Mouse (Mus musculus) bone marrow macrophage, adult 2 months (primary cell): ENCODE results near the gene Ube2d1.

ENCODE experiments used
- CTCF ChIP-seq: IDR thresholded peaks from 2 replicates; pipeline ENCODE4 v1.5.1; 2012; ENCODE audit warnings: low read depth, mild to moderate bottlenecking, low read length, moderate library complexity
- POLR2A ChIP-seq: IDR thresholded peaks from 2 replicates; pipeline ENCODE4 v1.6.1; 2012; ENCODE audit warnings: mild to moderate bottlenecking, low read depth, low read length, borderline replicate concordance

DNA sequence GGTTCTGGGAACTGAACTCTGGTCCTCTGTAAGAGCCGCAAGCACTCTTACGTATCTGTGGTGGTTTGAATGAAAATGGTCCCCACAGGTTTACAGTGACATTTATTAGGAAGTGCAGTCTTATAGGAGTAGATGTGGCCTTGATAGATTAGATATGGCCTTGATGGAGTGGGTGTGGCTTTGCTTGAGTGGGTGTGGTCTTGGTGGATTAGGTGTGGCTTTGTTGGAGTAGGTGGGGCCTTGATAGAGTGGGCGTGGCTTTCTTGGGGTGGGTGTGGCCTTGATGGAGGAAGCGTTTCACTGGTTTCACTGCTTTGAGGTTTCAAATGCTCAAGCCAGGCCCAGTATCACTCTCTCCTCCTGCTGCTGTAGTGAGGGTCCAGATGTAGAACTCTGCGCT lies 23.1 kb upstream of the Ube2d1 start:
- TF ChIP-seq CTCF (no peak), POLR2A (no peak)
